In the genomic region with DNA sequence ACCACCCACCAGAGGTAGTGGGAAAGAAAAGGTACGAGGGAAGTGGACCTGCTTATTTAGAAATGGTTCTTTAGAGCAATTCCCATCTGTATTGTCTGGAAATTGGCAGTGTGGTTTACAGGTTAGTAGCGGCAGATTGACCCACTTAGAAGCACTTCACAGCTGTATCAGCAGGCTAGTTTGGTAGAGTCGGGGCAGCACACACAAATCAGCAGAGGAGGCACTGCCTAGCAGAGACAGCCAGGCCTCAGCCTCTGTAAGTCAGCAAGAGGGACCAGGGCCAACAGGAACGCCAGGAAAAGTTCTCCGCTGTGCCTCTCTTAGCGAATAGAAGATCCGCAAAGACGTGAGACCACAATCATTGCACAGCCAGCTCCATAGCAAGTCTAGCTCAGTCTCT, we compare ENCODE assay signal across 30 mouse cellular contexts. TPM values are rescaled to one million over a fixed set of nuclear protein-coding genes. Genes with fewer than 3 reads are reported as not detected.
DNase-seq lines count a peak whose midpoint lies in the region; ATAC-seq and TF ChIP-seq lines count a peak whose summit lies in the region.
"Had no signal": no experiment of that assay in that cellular context is flagged by ENCODE, and none has a peak within 500 bp of the region (broad histone marks: within the 10 kb centered on the region; RNA-seq: fewer than 3 reads in every experiment).

No protein-coding gene starts in this region.

- no peaks in the 10 kb centered on the region for H3K9me3 ChIP-seq in heart, embryonic 12.5 days (replicated peaks)
- H3K9me3 ChIP-seq: embryonic facial prominence, embryonic 12.5 days; forebrain, embryonic 15.5 days; hindbrain, embryonic 10.5 days; hindbrain, embryonic 15.5 days; liver, embryonic 15.5 days had no signal

- intact Hi-C loops in gastrocnemius, adult 2 months (cut with DNase I) = no loop called here
- intact Hi-C loops in heart, postnatal 36 days (cut with DNase I) = no loop called here

- no peak for ATAC-seq in heart, embryonic 12.5 days (ENCODE audit: insufficient number of reproducible peaks, low FRiP score)
- ATAC-seq: forebrain, embryonic 15.5 days; inflammation-experienced regulatory T-cells, adult 6 months; midbrain, embryonic 16.5 days had no signal

- H3K4me1 ChIP-seq in heart, embryonic 12.5 days (replicated peaks) = peaks cover 75% of the 10 kb centered on the region
- H3K4me1 ChIP-seq: forebrain, embryonic 15.5 days had no signal

- no peak overlapping the region for H3K9ac ChIP-seq in heart, embryonic 12.5 days
- H3K9ac ChIP-seq: embryonic facial prominence, embryonic 12.5 days; forebrain, embryonic 15.5 days; hindbrain, embryonic 15.5 days; liver, embryonic 15.5 days; lung, embryonic 14.5 days had no signal

- DNase-seq in gastrocnemius, adult 2 months = peak; percentile 41
- no peak for DNase-seq in gastrocnemius, postnatal 25 days
- no peak for DNase-seq in heart, postnatal 36 days
- DNase-seq in urinary bladder, adult 2 months (ENCODE audit: low spot score) = peak; percentile 18
- no peak for DNase-seq in urinary bladder, postnatal 36 days (ENCODE audit: low spot score in 2 of 2)
- no peak for DNase-seq in adrenal gland, postnatal 10 days
- DNase-seq in layer of hippocampus, postnatal 36 days = no peak
- DNase-seq: adrenal gland, adult 8-10 months; cerebellum, adult 9-10 months; embryo, embryonic 11 days; kidney, adult 11 months; kidney, postnatal 14 days; layer of hippocampus, adult 9-11 months; liver; lung, embryonic 14.5 days; lung, postnatal 14 days; right cerebral cortex, postnatal 4 days; thymus, adult 18-20 months; thymus, postnatal 36 days had no signal

- no peak overlapping the region for H3K4me3 ChIP-seq in gastrocnemius, adult 2 months
- H3K4me3 ChIP-seq in heart, embryonic 12.5 days = no peak overlapping the region
- H3K4me3 ChIP-seq: embryonic facial prominence, embryonic 12.5 days; forebrain, embryonic 15.5 days; hindbrain, embryonic 10.5 days; hindbrain, embryonic 15.5 days; liver, embryonic 15.5 days had no signal

- H3K36me3 ChIP-seq in heart, embryonic 12.5 days = peaks cover 7% of the 10 kb centered on the region; the same call in 1 of the 2 replicates
- H3K36me3 ChIP-seq: embryonic facial prominence, embryonic 12.5 days; forebrain, embryonic 15.5 days; G1E; hindbrain, embryonic 10.5 days; hindbrain, embryonic 15.5 days; liver, embryonic 15.5 days had no signal

- no peak for TF ChIP-seq CTCF in gastrocnemius, adult 2 months (IDR thresholded peaks at IDR 0.05)

- H3K4me2 ChIP-seq in heart, embryonic 12.5 days = no peak overlapping the region
- H3K4me2 ChIP-seq: embryonic facial prominence, embryonic 12.5 days; forebrain, embryonic 15.5 days; hindbrain, embryonic 15.5 days; liver, embryonic 15.5 days; lung, embryonic 14.5 days; midbrain, embryonic 11.5 days had no signal

- H3K27ac ChIP-seq in gastrocnemius, adult 2 months = peak overlapping the region; percentile 17; the same call in 1 of the 2 replicates
- 0 out of 2 replicates have a peak overlapping the region, but pooled peaks have one; percentile 11 for H3K27ac ChIP-seq in heart, embryonic 12.5 days (ENCODE audit: poor library complexity, severe bottlenecking)
- H3K27ac ChIP-seq: embryonic facial prominence, embryonic 12.5 days; forebrain, embryonic 15.5 days; hindbrain, embryonic 10.5 days; hindbrain, embryonic 15.5 days; liver, embryonic 15.5 days; stomach, postnatal 0 days had no signal

- H3K27me3 ChIP-seq in heart, embryonic 12.5 days (replicated peaks) = no peaks in the 10 kb centered on the region
- H3K27me3 ChIP-seq: embryonic facial prominence, embryonic 12.5 days; forebrain, embryonic 15.5 days; hindbrain, embryonic 15.5 days; liver, embryonic 15.5 days had no signal

- 66% methylated on average over 8 of the region's 8 CpGs for WGBS in heart, embryonic 12.5 days

RNA-seq across cellular contexts. Expression of a gene that starts 56.7 kb away (rescaled TPM):
- total RNA-seq in gastrocnemius, adult 2 months (2021) = 10 to 100 TPM; 77.2 to 95.0 TPM
- total RNA-seq in gastrocnemius, postnatal 25 days (2021) = 10 to 100 TPM; 59.6 to 69.6 TPM
- 96.3 and 104 TPM in 2 replicates for polyA plus RNA-seq in heart, embryonic 12.5 days (2016; fragmentation: Nextera tagmentation; extraction: Ambion mirVana)
- total RNA-seq in heart, postnatal 36 days (2021) = 100 to 1,000 TPM; 273 to 286 TPM
- 26.7 and 71.7 TPM in 2 replicates for polyA plus RNA-seq in urinary bladder, adult 2 months (2012; rRNA removed)
- 10 to 100 TPM; 59.4 to 64.1 TPM for total RNA-seq in adrenal gland, postnatal 10 days (2021)
- total RNA-seq in layer of hippocampus, postnatal 36 days (2021) = 10 to 100 TPM; 38.7 to 42.9 TPM

Comparison
In these comparisons a context has a peak if more than half of its experiments do, and no peak if none do; other contexts are left out.
1. DNase-seq: peak in gastrocnemius, adult 2 months (single experiment) and urinary bladder, adult 2 months (single experiment); none in gastrocnemius, postnatal 25 days (single experiment), heart, postnatal 36 days (0 of 2), urinary bladder, postnatal 36 days (0 of 2), adrenal gland, postnatal 10 days (single experiment) and layer of hippocampus, postnatal 36 days (0 of 2).